In genomic region chr1:172667597-172667996, GRCm38 (mm10) we compare ENCODE assay signal across 23 mouse cellular contexts. TPM values are rescaled to one million over a fixed set of nuclear protein-coding genes. Genes with fewer than 3 reads are reported as not detected.
DNase-seq lines count a peak whose midpoint lies in the region; ATAC-seq lines count a peak whose summit lies in the region.
"Had no signal": no experiment of that assay in that cellular context is flagged by ENCODE, and none has a peak within 500 bp of the region (broad histone marks: within the 10 kb centered on the region; RNA-seq: fewer than 3 reads in every experiment).

No protein-coding gene starts in this region.

- no peak overlapping the region for H3K27ac ChIP-seq in forebrain, embryonic 15.5 days (replicated peaks)
- no peak overlapping the region for H3K27ac ChIP-seq in midbrain, embryonic 14.5 days (replicated peaks; ENCODE audit: low read depth, low read length)
- H3K27ac ChIP-seq: embryonic facial prominence, embryonic 10.5 days; heart, embryonic 13.5 days; neural tube, embryonic 13.5 days had no signal

- ATAC-seq in frontal cortex, adult (ENCODE audit: low TSS enrichment): peak; percentile 34; the same call in 1 of the 2 replicates
- peak; percentile 86 for ATAC-seq in forebrain, embryonic 15.5 days (replicated peaks)
- no peak; the same call in 1 of the 2 replicates for ATAC-seq in midbrain, embryonic 14.5 days (ENCODE audit: low FRiP score, low TSS enrichment)
- ATAC-seq: intestine, postnatal 0 days had no signal

- no peaks in the 10 kb centered on the region for H3K27me3 ChIP-seq in forebrain, embryonic 15.5 days
- no peaks in the 10 kb centered on the region for H3K27me3 ChIP-seq in midbrain, embryonic 14.5 days (ENCODE audit: control insufficient read depth, insufficient read depth, low read length)
- H3K27me3 ChIP-seq: heart, embryonic 13.5 days; neural tube, embryonic 13.5 days had no signal

- no peak overlapping the region for H3K9ac ChIP-seq in forebrain, embryonic 15.5 days (replicated peaks)
- H3K9ac ChIP-seq in midbrain, embryonic 14.5 days (replicated peaks; ENCODE audit: low read length): no peak overlapping the region
- H3K9ac ChIP-seq: heart, embryonic 13.5 days; lung, embryonic 14.5 days; neural tube, embryonic 13.5 days had no signal

- no peak for DNase-seq in frontal cortex, postnatal 14 days (ENCODE audit: low spot score in 2 of 2)
- peak; percentile 45 for DNase-seq in Muller cell, postnatal 12 days (ENCODE audit: inconsistent ontology term)
- peak; percentile 69 for DNase-seq in midbrain, embryonic 14.5 days
- DNase-seq in left cerebral cortex, adult 8-10 months (ENCODE audit: low spot score in 2 of 2): no peak
- no peak for DNase-seq in liver
- DNase-seq in spleen, postnatal 4 days (ENCODE audit: low spot score in 2 of 2): no peak
- DNase-seq: adrenal gland, adult 2 months; cerebellum, adult 11-12 months; heart, postnatal 4 days; kidney, postnatal 10 days; layer of hippocampus, postnatal 36 days; lung, embryonic 14.5 days; lung, postnatal 4 days; thymus, adult 18-20 months had no signal

- H3K36me3 ChIP-seq in forebrain, embryonic 15.5 days: no peaks in the 10 kb centered on the region
- H3K36me3 ChIP-seq in midbrain, embryonic 14.5 days (ENCODE audit: control insufficient read depth, insufficient read depth, low read length): no peaks in the 10 kb centered on the region
- H3K36me3 ChIP-seq: embryonic facial prominence, embryonic 10.5 days; heart, embryonic 13.5 days; neural tube, embryonic 13.5 days had no signal

- no peak overlapping the region for H3K4me2 ChIP-seq in forebrain, embryonic 15.5 days (replicated peaks)
- H3K4me2 ChIP-seq in midbrain, embryonic 14.5 days (ENCODE audit: low read length): 0 out of 2 replicates have a peak overlapping the region, but pooled peaks have one; percentile 25
- H3K4me2 ChIP-seq: heart, embryonic 13.5 days; lung, embryonic 14.5 days; neural tube, embryonic 13.5 days had no signal

- WGBS in forebrain, embryonic 15.5 days: 7% methylated on average over 6 of the region's 6 CpGs
- 11% methylated on average over 6 of the region's 6 CpGs for WGBS in midbrain, embryonic 14.5 days

- H3K4me1 ChIP-seq in forebrain, embryonic 15.5 days: peaks cover 8% of the 10 kb centered on the region
- H3K4me1 ChIP-seq in midbrain, embryonic 14.5 days (ENCODE audit: control insufficient read depth, insufficient read depth, low read length): peaks cover 7% of the 10 kb centered on the region
- H3K4me1 ChIP-seq: embryonic facial prominence, embryonic 10.5 days; heart, embryonic 13.5 days; neural tube, embryonic 13.5 days had no signal

- no peaks in the 10 kb centered on the region for H3K9me3 ChIP-seq in forebrain, embryonic 15.5 days
- H3K9me3 ChIP-seq in midbrain, embryonic 14.5 days (ENCODE audit: control insufficient read depth, low read length): no peaks in the 10 kb centered on the region
- H3K9me3 ChIP-seq: embryonic facial prominence, embryonic 10.5 days; heart, embryonic 13.5 days; neural tube, embryonic 13.5 days had no signal

- no peak overlapping the region for H3K4me3 ChIP-seq in forebrain, embryonic 15.5 days
- H3K4me3 ChIP-seq in midbrain, embryonic 14.5 days (replicated peaks; ENCODE audit: low read depth, low read length): no peak overlapping the region
- H3K4me3 ChIP-seq: embryonic facial prominence, embryonic 10.5 days; heart, embryonic 13.5 days; neural tube, embryonic 13.5 days had no signal

RNA-seq across cellular contexts. Expression of gene Crp, which starts 30.3 kb away (rescaled TPM):
- polyA plus RNA-seq in forebrain, embryonic 15.5 days (2015; fragmentation: Nextera tagmentation; extraction: Ambion mirVana): 0.28 TPM in 1 of 2 replicates, not detected in the other
- not detected in 2 replicates for polyA plus RNA-seq in midbrain, embryonic 14.5 days (2014; fragmentation: Nextera tagmentation; extraction: Ambion mirVana)
- total RNA-seq in left cerebral cortex, adult 8-10 months (2022): not detected
- total RNA-seq: heart, postnatal 4 days; layer of hippocampus, postnatal 36 days; left cerebral cortex, postnatal 36 days; MEL had no signal
- polyA plus RNA-seq: adrenal gland, adult 2 months; embryonic facial prominence, embryonic 10.5 days; lung, embryonic 14.5 days; urinary bladder, adult 2 months had no signal

RNA-seq across cellular contexts. Expression of gene Dusp23, which starts 34.8 kb away (rescaled TPM):
- 6.4 TPM in 2 replicates for polyA plus RNA-seq in forebrain, embryonic 15.5 days (2015; fragmentation: Nextera tagmentation; extraction: Ambion mirVana)
- polyA plus RNA-seq in midbrain, embryonic 14.5 days (2014; fragmentation: Nextera tagmentation; extraction: Ambion mirVana): 6.3 and 8.7 TPM in 2 replicates
- total RNA-seq in left cerebral cortex, adult 8-10 months (2022): 1 to 10 TPM; 4.3 to 6.3 (median 5.5) TPM

Comparison
In these comparisons a context has a peak if more than half of its experiments do, and no peak if none do; other contexts are left out.
1. DNase-seq: peak in Muller cell, postnatal 12 days (single experiment) and midbrain, embryonic 14.5 days (single experiment); none in frontal cortex, postnatal 14 days (0 of 2), left cerebral cortex, adult 8-10 months (0 of 2), liver (single experiment) and spleen, postnatal 4 days (0 of 2).